ENCODE assay signal across 10 mouse cellular contexts in genomic region chr15:77056001-77056790, GRCm38 (mm10). TPM values are rescaled to one million over a fixed set of nuclear protein-coding genes. Genes with fewer than 3 reads are reported as not detected.
DNase-seq lines count a peak whose midpoint lies in the region; ATAC-seq lines count a peak whose summit lies in the region.
"Had no signal": no experiment of that assay in that cellular context is flagged by ENCODE, and none has a peak within 500 bp of the region (broad histone marks: within the 10 kb centered on the region; RNA-seq: fewer than 3 reads in every experiment).

No protein-coding gene starts in this region.

- no peak overlapping the region for H3K4me2 ChIP-seq in hindbrain, embryonic 11.5 days (replicated peaks; ENCODE audit: low read depth, low read length)
- no peak overlapping the region for H3K4me2 ChIP-seq in hindbrain, embryonic 16.5 days (ENCODE audit: low read length)
- no peak overlapping the region for H3K4me2 ChIP-seq in embryonic facial prominence, embryonic 14.5 days (ENCODE audit: low read depth, low read length)
- no peak overlapping the region for H3K4me2 ChIP-seq in midbrain, embryonic 11.5 days

- peak; percentile 41 for DNase-seq in hindbrain, embryonic 11.5 days (ENCODE audit: low spot score)
- DNase-seq in NIH3T3 (ENCODE audit: low read depth): peak; percentile 60
- peak; percentile 83 for DNase-seq in embryonic facial prominence, embryonic 14.5 days (ENCODE audit: low spot score)
- peak; percentile 87 for DNase-seq in midbrain, embryonic 11.5 days (ENCODE audit: low spot score, missing footprints)
- no peak for DNase-seq in adrenal gland, adult (ENCODE audit: inconsistent age in 2 of 2, low spot score in 1 of 2)
- DNase-seq in thymus, postnatal 36 days: no peak
- DNase-seq in layer of hippocampus, postnatal 14 days (ENCODE audit: low spot score in 2 of 2): no peak
- DNase-seq: thymus, adult 18-20 months had no signal

- H3K4me3 ChIP-seq in hindbrain, embryonic 11.5 days (ENCODE audit: low read depth, low read length): no peak overlapping the region
- no peak overlapping the region for H3K4me3 ChIP-seq in hindbrain, embryonic 16.5 days (ENCODE audit: low read length)
- no peak overlapping the region for H3K4me3 ChIP-seq in embryonic facial prominence, embryonic 14.5 days (ENCODE audit: low read depth, low read length)
- H3K4me3 ChIP-seq in midbrain, embryonic 11.5 days (ENCODE audit: low read depth, low read length): no peak overlapping the region

- no peaks in the 10 kb centered on the region for H3K27me3 ChIP-seq in hindbrain, embryonic 11.5 days (ENCODE audit: control insufficient read depth, insufficient read depth, low read length)
- H3K27me3 ChIP-seq in hindbrain, embryonic 16.5 days (replicated peaks; ENCODE audit: control insufficient read depth, insufficient read depth, low read length): no peaks in the 10 kb centered on the region
- no peaks in the 10 kb centered on the region for H3K27me3 ChIP-seq in embryonic facial prominence, embryonic 14.5 days (replicated peaks; ENCODE audit: control insufficient read depth, insufficient read depth, low read length)
- H3K27me3 ChIP-seq in midbrain, embryonic 11.5 days (ENCODE audit: control insufficient read depth, insufficient read depth, low read length): no peaks in the 10 kb centered on the region

- WGBS in hindbrain, embryonic 11.5 days: 24% methylated on average over 6 of the region's 6 CpGs
- 30% methylated on average over 6 of the region's 6 CpGs for WGBS in hindbrain, embryonic 16.5 days
- WGBS in embryonic facial prominence, embryonic 14.5 days: 34% methylated on average over 6 of the region's 6 CpGs
- WGBS in midbrain, embryonic 11.5 days: 39% methylated on average over 6 of the region's 6 CpGs

- ATAC-seq in hindbrain, embryonic 11.5 days (ENCODE audit: low FRiP score): no peak
- ATAC-seq in hindbrain, embryonic 16.5 days: no peak
- peak; percentile 87 for ATAC-seq in embryonic facial prominence, embryonic 14.5 days (ENCODE audit: low read depth)
- ATAC-seq in midbrain, embryonic 11.5 days (ENCODE audit: low FRiP score): no peak

- H3K27ac ChIP-seq in hindbrain, embryonic 11.5 days (ENCODE audit: low read depth, low read length): no peak overlapping the region; the same call in 1 of the 2 replicates
- H3K27ac ChIP-seq in hindbrain, embryonic 16.5 days (ENCODE audit: low read depth, low read length): no peak overlapping the region
- H3K27ac ChIP-seq in embryonic facial prominence, embryonic 14.5 days (replicated peaks; ENCODE audit: low read depth, low read length): peak overlapping the region; percentile 80
- no peak overlapping the region; the same call in 1 of the 2 replicates for H3K27ac ChIP-seq in midbrain, embryonic 11.5 days (ENCODE audit: low read depth, low read length)

- no peaks in the 10 kb centered on the region; the same call in 1 of the 2 replicates for H3K4me1 ChIP-seq in hindbrain, embryonic 11.5 days (replicated peaks; ENCODE audit: control insufficient read depth, insufficient read depth, low read length)
- H3K4me1 ChIP-seq in hindbrain, embryonic 16.5 days (ENCODE audit: control insufficient read depth, insufficient read depth, low read depth, low read length): no peaks in the 10 kb centered on the region; the same call in none of the 2 replicates
- 0 out of 2 replicates have a peak, but pooled peaks cover 4% of the 10 kb centered on the region for H3K4me1 ChIP-seq in embryonic facial prominence, embryonic 14.5 days (ENCODE audit: control insufficient read depth, insufficient read depth, low read length)
- peaks cover 9% of the 10 kb centered on the region for H3K4me1 ChIP-seq in midbrain, embryonic 11.5 days (ENCODE audit: control insufficient read depth, insufficient read depth, low read length)

- H3K36me3 ChIP-seq in hindbrain, embryonic 11.5 days (ENCODE audit: control insufficient read depth, insufficient read depth, low read length): no peaks in the 10 kb centered on the region
- H3K36me3 ChIP-seq in hindbrain, embryonic 16.5 days (ENCODE audit: control insufficient read depth, insufficient read depth, low read length): no peaks in the 10 kb centered on the region
- no peaks in the 10 kb centered on the region for H3K36me3 ChIP-seq in embryonic facial prominence, embryonic 14.5 days (ENCODE audit: control insufficient read depth, insufficient read depth, low read length)
- H3K36me3 ChIP-seq in midbrain, embryonic 11.5 days (ENCODE audit: control insufficient read depth, insufficient read depth, low read length): no peaks in the 10 kb centered on the region
- H3K36me3 ChIP-seq: G1E had no signal

- no peaks in the 10 kb centered on the region for H3K9me3 ChIP-seq in hindbrain, embryonic 11.5 days (ENCODE audit: control insufficient read depth, low read length)
- H3K9me3 ChIP-seq in hindbrain, embryonic 16.5 days (ENCODE audit: control insufficient read depth, low read length): no peaks in the 10 kb centered on the region
- no peaks in the 10 kb centered on the region for H3K9me3 ChIP-seq in embryonic facial prominence, embryonic 14.5 days (ENCODE audit: control insufficient read depth, low read length)
- no peaks in the 10 kb centered on the region for H3K9me3 ChIP-seq in midbrain, embryonic 11.5 days (ENCODE audit: control insufficient read depth, low read length)
- H3K9me3 ChIP-seq: G1E had no signal

- H3K9ac ChIP-seq in hindbrain, embryonic 11.5 days (ENCODE audit: low read depth, low read length): no peak overlapping the region
- no peak overlapping the region for H3K9ac ChIP-seq in hindbrain, embryonic 16.5 days (ENCODE audit: low read depth, low read length)
- no peak overlapping the region for H3K9ac ChIP-seq in embryonic facial prominence, embryonic 14.5 days (ENCODE audit: low read depth, low read length)
- peak overlapping the region; percentile 6; the same call in 1 of the 2 replicates for H3K9ac ChIP-seq in midbrain, embryonic 11.5 days (ENCODE audit: low read length)

RNA-seq across cellular contexts. Expression of gene Mb, which starts 5.7 kb away (rescaled TPM):
- 0.39 and 0.53 TPM in 2 replicates for polyA plus RNA-seq in hindbrain, embryonic 11.5 days (2014; fragmentation: Nextera tagmentation; extraction: Ambion mirVana)
- polyA plus RNA-seq in hindbrain, embryonic 16.5 days (2015; fragmentation: Nextera tagmentation; extraction: Ambion mirVana): 0.71 and 0.81 TPM in 2 replicates
- 12.9 and 13.9 TPM in 2 replicates for polyA plus RNA-seq in embryonic facial prominence, embryonic 14.5 days (2014; fragmentation: Nextera tagmentation; extraction: Ambion mirVana)
- not detected in 2 replicates for polyA plus RNA-seq in midbrain, embryonic 11.5 days (2014; fragmentation: Nextera tagmentation; extraction: Ambion mirVana)
- under 1 TPM in 1 of 2 experiments, not detected in 1; 0.90 TPM for total RNA-seq in layer of hippocampus, postnatal 14 days (2021)
- total RNA-seq: G1E had no signal
- polyA plus RNA-seq: G1E had no signal

RNA-seq across cellular contexts. Expression of gene Apol6, which starts 11.7 kb away (rescaled TPM):
- not detected in 2 replicates for polyA plus RNA-seq in hindbrain, embryonic 11.5 days (2014; fragmentation: Nextera tagmentation; extraction: Ambion mirVana)
- polyA plus RNA-seq in hindbrain, embryonic 16.5 days (2015; fragmentation: Nextera tagmentation; extraction: Ambion mirVana): not detected in 2 replicates
- polyA plus RNA-seq in embryonic facial prominence, embryonic 14.5 days (2014; fragmentation: Nextera tagmentation; extraction: Ambion mirVana): 0.21 TPM in 2 replicates
- polyA plus RNA-seq in midbrain, embryonic 11.5 days (2014; fragmentation: Nextera tagmentation; extraction: Ambion mirVana): not detected in 2 replicates
- under 1 TPM in 1 of 2 experiments, not detected in 1; 0.25 TPM for total RNA-seq in layer of hippocampus, postnatal 14 days (2021)
- polyA plus RNA-seq: G1E had no signal

Comparison
In these comparisons a context has a peak if more than half of its experiments do, and no peak if none do; other contexts are left out.
1. DNase-seq: peak in hindbrain, embryonic 11.5 days (single experiment), NIH3T3 (single experiment), embryonic facial prominence, embryonic 14.5 days (single experiment) and midbrain, embryonic 11.5 days (single experiment); none in adrenal gland, adult (0 of 2), thymus, postnatal 36 days (0 of 2) and layer of hippocampus, postnatal 14 days (0 of 2).